Mouse (Mus musculus) heart, adult 2 months (tissue): ENCODE measurements around the gene Pfas. TPM values are rescaled to one million over a fixed set of nuclear protein-coding genes. Genes with fewer than 3 reads are reported as not detected.

Source experiments
- DNase-seq, 2 experiments: peaks; one replicate each; pipeline ENCODE4 v3.0.0; 2021
- H3K27ac ChIP-seq: fragments of 200-600 bp; 2 replicates; pipeline ENCODE4 v1.8.1; 2022
- H3K27me3 ChIP-seq: fragments of 200-500 bp; 2 replicates; pipeline ENCODE4 v1.6.1; 2012; ENCODE audit warnings: mild to moderate bottlenecking, low read length, inconsistent platforms, mixed read lengths; ENCODE audit not compliant: control insufficient read depth, insufficient read depth
- H3K36me3 ChIP-seq: fragments of 200-500 bp; 2 replicates; pipeline ENCODE4 v1.6.1; 2012; ENCODE audit warnings: low read length, inconsistent platforms; ENCODE audit not compliant: control insufficient read depth, insufficient read depth
- H3K4me1 ChIP-seq: fragments of 200-500 bp; 2 replicates; pipeline ENCODE4 v1.6.1; 2011; ENCODE audit warnings: low read length; ENCODE audit not compliant: control insufficient read depth, insufficient read depth
- H3K4me3 ChIP-seq: fragments of 200-600 bp; 2 replicates; pipeline ENCODE4 v1.8.1; 2022
- H3K79me2 ChIP-seq: fragments of 200-500 bp; replicated peaks from 2 replicates; pipeline ENCODE4 v1.6.1; 2012; ENCODE audit warnings: mild to moderate bottlenecking, inconsistent platforms, low read length, moderate library complexity, mixed read lengths; ENCODE audit not compliant: control insufficient read depth, insufficient read depth
- H3K9ac ChIP-seq: fragments of 200-500 bp; 2 replicates; pipeline ENCODE4 v1.6.1; 2012; ENCODE audit warnings: low read depth, mild to moderate bottlenecking, control low read depth, inconsistent platforms, low read length, mixed read lengths
- CTCF ChIP-seq: fragments of 200-600 bp; IDR thresholded peaks from 2 replicates; pipeline ENCODE4 v1.8.1; 2022; ENCODE audit warnings: antibody characterized with exemption, mild to moderate bottlenecking, moderate library complexity
- EP300 ChIP-seq: fragments of 200-500 bp; IDR thresholded peaks from 2 replicates; pipeline ENCODE4 v1.6.1; 2011; ENCODE audit warnings: low read depth, low read length, control low read depth; ENCODE audit not compliant: insufficient read depth
- POLR2A ChIP-seq: fragments of 200-500 bp; IDR thresholded peaks from 2 replicates; pipeline ENCODE4 v1.6.1; 2011; ENCODE audit warnings: mild to moderate bottlenecking, low read depth, low read length, control low read depth; ENCODE audit not compliant: insufficient read depth
- WGBS: fragments of 180-500 bp; shearing (Covaris S2); methylation state at CpG from one replicate; pipeline ENCODE4 v1.1.7; 2018; 5-methylcytosine and 5-hydroxymethylcytosine counted together
- intact Hi-C: fragments of 180-260 bp; cut with DNase I; formaldehyde crosslinking; loops from one replicate; pipeline ENCODE4 v1.15.1; 2025
- polyA plus RNA-seq: library from polyadenylated mRNA; depleted of rRNA; stranded (reverse); fragments of >200 nt; gene quantifications from 2 replicates; pipeline ENCODE4 v1.2.3, GENCODE M21; 2012
- total RNA-seq, 2 experiments: library from RNA; stranded (reverse); gene quantifications; 2 replicates each; pipeline ENCODE4 v1.2.3; 2021

The Pfas gene
- total and polyA plus RNA-seq, 3 experiments = 5.9 to 8.5 (median 6.4) TPM

DNA sequence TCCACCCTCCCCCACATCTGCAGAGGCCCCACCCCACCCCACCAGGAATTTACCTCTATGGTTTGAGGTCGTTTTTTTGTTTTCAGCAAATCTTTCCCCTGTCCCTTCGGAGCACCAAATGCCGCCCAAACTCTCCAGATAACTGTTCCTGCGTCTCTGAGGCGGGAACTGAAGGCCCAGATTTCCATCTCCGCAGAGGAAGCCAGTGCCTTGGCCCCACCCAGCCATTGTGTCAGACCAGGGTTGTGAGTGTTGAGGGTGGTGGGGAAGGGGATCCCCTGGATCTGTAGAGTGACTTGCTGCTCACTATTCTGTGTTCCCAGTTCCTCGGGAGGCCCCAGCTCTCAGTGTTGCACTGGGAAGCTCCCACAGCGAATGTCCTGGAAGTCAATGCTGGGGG is 51.0 kb downstream of the Pfas start, which contains the start of gene Arhgef15:
Gene Arhgef15, minus strand, starts transcription at position 173 of the 400 bp plus-strand sequence.
- Histone ChIP-seq H3K9ac (peak within 1 kb of the TSS; percentile 70), H3K27ac (peak within 1 kb of the TSS; percentile 97), H3K79me2 (no peaks in the 10 kb centered on the region), H3K27me3 (no peaks in the 10 kb centered on the region; the same call in 1 of the 2 replicates), H3K36me3 (peaks cover 4% of the 10 kb centered on the region), H3K4me1 (peaks cover 6% of the 10 kb centered on the region), H3K4me3 (peak within 1 kb of the TSS; percentile 64)
- intact Hi-C loops = loop anchor here (2.0 to 5.0 kb wide), 2 partner anchors 53 to 140 kb away; partner anchors contain the start of gene Per1
- TF ChIP-seq EP300 (no peak), POLR2A (peak; percentile 78), CTCF (no peak)
- peak; percentile 49 to 58 for DNase-seq
- 33% methylated on average over 8 of the region's 8 CpGs for WGBS

DNA sequence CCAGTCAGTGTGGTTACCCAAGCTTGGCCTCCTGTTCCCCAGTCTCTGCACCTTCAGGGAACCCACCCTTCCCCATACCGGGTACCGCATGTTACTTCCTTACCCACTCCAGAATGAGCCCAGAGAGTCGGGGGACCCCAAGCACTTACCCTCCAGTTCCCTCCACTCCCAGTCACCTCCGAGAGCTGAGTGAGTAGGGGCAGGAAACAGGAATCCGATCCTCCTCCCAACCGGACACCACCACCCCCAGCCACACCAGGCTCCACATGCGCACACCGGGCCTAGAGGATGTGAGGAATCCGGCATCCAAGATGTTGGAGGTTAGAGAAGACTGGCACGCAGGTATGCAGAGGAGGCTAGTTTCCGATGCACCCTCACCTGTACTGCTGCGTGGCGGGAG is 51.6 kb downstream of the Pfas start:
- Histone ChIP-seq H3K27ac (peak overlapping the region; percentile 97), H3K9ac (peak overlapping the region; percentile 70), H3K36me3 (peaks cover 7% of the 10 kb centered on the region), H3K79me2 (no peaks in the 10 kb centered on the region), H3K4me1 (peaks cover 7% of the 10 kb centered on the region), H3K4me3 (peak overlapping the region; percentile 64), H3K27me3 (no peaks in the 10 kb centered on the region; the same call in 1 of the 2 replicates)
- intact Hi-C loops = loop anchor here (1.0 to 5.0 kb wide), 3 partner anchors 45 to 141 kb away; partner anchors contain the start of gene Per1
- peak; percentile 66 to 71 for DNase-seq
- 30% methylated on average over 13 of the region's 13 CpGs for WGBS
- TF ChIP-seq EP300 = 0 out of 2 replicates have a peak, but pooled peaks have one; percentile 41
- peak; percentile 86 for TF ChIP-seq POLR2A
- TF ChIP-seq CTCF = no peak

DNA sequence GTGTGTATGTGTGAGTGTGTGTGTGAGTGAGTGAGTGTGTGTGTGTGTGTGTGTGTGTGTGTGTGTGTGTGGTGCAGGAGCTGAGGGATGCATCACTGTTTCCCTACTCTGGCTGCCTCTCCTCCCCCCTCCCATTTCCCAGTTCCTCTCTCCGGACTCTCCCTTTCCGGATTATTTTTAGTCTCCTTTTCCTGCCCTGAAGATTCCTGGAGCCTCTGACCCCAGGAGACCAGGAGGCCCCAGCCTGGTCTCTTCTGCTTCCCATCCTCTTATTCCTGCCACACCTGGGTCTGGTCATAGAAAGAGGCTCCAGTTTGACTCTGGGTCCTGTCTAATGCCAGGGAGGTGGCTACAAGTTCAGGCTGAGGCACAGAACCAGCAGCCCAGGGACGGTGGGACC is 52.2 kb downstream of the Pfas start:
- Histone ChIP-seq H3K4me1 (peaks cover 7% of the 10 kb centered on the region), H3K79me2 (no peaks in the 10 kb centered on the region), H3K4me3 (peak overlapping the region; percentile 64), H3K36me3 (peaks cover 7% of the 10 kb centered on the region), H3K9ac (peak overlapping the region; percentile 70), H3K27me3 (no peaks in the 10 kb centered on the region; the same call in 1 of the 2 replicates), H3K27ac (peak overlapping the region; percentile 97)
- TF ChIP-seq CTCF = no peak
- peak; percentile 51 for TF ChIP-seq POLR2A
- TF ChIP-seq EP300 = peak; percentile 81
- intact Hi-C loops = loop anchor here (1.0 to 5.0 kb wide), 3 partner anchors 45 to 141 kb away; partner anchors contain the start of gene Per1
- 20% methylated on average over 3 of the region's 3 CpGs for WGBS
- peak; percentile 57 to 72 for DNase-seq

- TF ChIP-seq POLR2A (no peak), EP300 (no peak), CTCF (no peak)
- Histone ChIP-seq H3K79me2 (no peaks in the 10 kb centered on the region), H3K36me3 (peaks cover 7% of the 10 kb centered on the region), H3K27me3 (no peaks in the 10 kb centered on the region; the same call in 1 of the 2 replicates), H3K4me1 (peaks cover 7% of the 10 kb centered on the region), H3K4me3 (peak overlapping the region; percentile 50; the same call in 1 of the 2 replicates), H3K9ac (peak overlapping the region; percentile 65), H3K27ac (peak overlapping the region; percentile 33; the same call in 1 of the 2 replicates)
- no peak for DNase-seq
- 45% methylated on average over 5 of the region's 5 CpGs for WGBS
- intact Hi-C loops = loop anchor here (5.0 kb wide), 1 partner anchor 142 kb away; the partner anchor contains the start of gene Per1
Observed at GRCm38 (mm10) chr11:68955473-68955872, 52.8 kb downstream of the Pfas start.

- Histone ChIP-seq H3K27ac (peak overlapping the region; percentile 52), H3K27me3 (no peaks in the 10 kb centered on the region; the same call in 1 of the 2 replicates), H3K4me1 (peaks cover 7% of the 10 kb centered on the region), H3K4me3 (peak overlapping the region; percentile 50), H3K36me3 (peaks cover 7% of the 10 kb centered on the region), H3K9ac (peak overlapping the region; percentile 67), H3K79me2 (no peaks in the 10 kb centered on the region)
- 2% methylated on average over 17 of the region's 17 CpGs for WGBS
- TF ChIP-seq EP300 = no peak
- TF ChIP-seq CTCF = no peak
- TF ChIP-seq POLR2A = no peak
- no peak for DNase-seq
- intact Hi-C loops = no loop called here
Observed at GRCm38 (mm10) chr11:68954408-68954807, 53.9 kb downstream of the Pfas start.

- H3K36me3 ChIP-seq = peaks cover 7% of the 10 kb centered on the region
- peak overlapping the region; percentile 52 for H3K27ac ChIP-seq
- no peak for TF ChIP-seq CTCF
- no peak for TF ChIP-seq POLR2A
- TF ChIP-seq EP300 = no peak
- intact Hi-C loops = no loop called here
- peak overlapping the region; percentile 50 for H3K4me3 ChIP-seq
- 20% methylated on average over 13 of the region's 13 CpGs for WGBS
- peak overlapping the region; percentile 58 for H3K9ac ChIP-seq
- H3K27me3 ChIP-seq = no peaks in the 10 kb centered on the region; the same call in 1 of the 2 replicates
- H3K4me1 ChIP-seq = peaks cover 7% of the 10 kb centered on the region
- H3K79me2 ChIP-seq = no peaks in the 10 kb centered on the region
- no peak for DNase-seq
Observed at GRCm38 (mm10) chr11:68953903-68954302, 54.4 kb downstream of the Pfas start.
